In the genomic region with DNA sequence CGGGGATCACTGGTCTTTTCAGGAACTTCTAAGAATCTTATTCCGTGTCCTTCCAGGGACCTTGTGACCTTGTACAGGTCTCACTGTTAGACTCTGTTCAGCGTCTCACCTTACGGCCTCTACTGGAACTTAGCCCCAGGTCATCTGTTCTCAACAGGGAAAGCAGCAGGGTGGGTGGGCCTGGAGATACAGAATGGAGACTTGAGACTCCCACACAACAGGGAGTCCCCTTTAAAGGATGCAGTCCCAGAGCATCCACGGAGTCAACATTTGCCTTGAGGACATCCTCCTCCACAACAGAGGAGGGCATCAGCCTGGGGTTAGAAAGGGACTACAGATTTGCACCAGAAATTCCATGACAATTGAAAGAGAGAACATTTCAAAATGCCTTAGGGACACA, we compare ENCODE assay signal across 12 mouse cellular contexts. TPM values are rescaled to one million over a fixed set of nuclear protein-coding genes. Genes with fewer than 3 reads are reported as not detected.
"Had no signal": no experiment of that assay in that cellular context is flagged by ENCODE, and none has a peak within 500 bp of the region (broad histone marks: within the 10 kb centered on the region; RNA-seq: fewer than 3 reads in every experiment).

No protein-coding gene starts in this region.

- DNase-seq: kidney, adult 11 months; kidney, postnatal 10 days; kidney, postnatal 4 days; liver; lung, embryonic 14.5 days; thymus, adult 18-20 months; thymus, postnatal 14 days had no signal

- H3K4me2 ChIP-seq: limb, embryonic 12.5 days; midbrain, embryonic 13.5 days had no signal

- H3K9me3 ChIP-seq: limb, embryonic 12.5 days; midbrain, embryonic 13.5 days had no signal

- ATAC-seq: inflammation-experienced regulatory T-cells, adult 6 months; midbrain, embryonic 13.5 days had no signal

- H3K4me3 ChIP-seq: layer of hippocampus, adult 2 months; limb, embryonic 12.5 days; midbrain, embryonic 13.5 days had no signal

- H3K4me1 ChIP-seq: limb, embryonic 12.5 days; midbrain, embryonic 13.5 days had no signal

- H3K36me3 ChIP-seq: limb, embryonic 12.5 days; midbrain, embryonic 13.5 days had no signal

- H3K27ac ChIP-seq: layer of hippocampus, adult 2 months; limb, embryonic 12.5 days; liver, embryonic 14.5 days; midbrain, embryonic 13.5 days had no signal

- H3K9ac ChIP-seq: limb, embryonic 12.5 days; liver, embryonic 14.5 days; lung, embryonic 14.5 days; midbrain, embryonic 13.5 days had no signal

RNA-seq across cellular contexts. Expression of gene Slc26a9, which starts 1.6 kb away (rescaled TPM):
- polyA plus RNA-seq: inflammation-experienced regulatory T-cells, adult 6 months; limb, embryonic 12.5 days had no signal
